8 mouse cellular contexts compared by ENCODE assay signal in genomic region chr2:167490813-167491525, GRCm38 (mm10). TPM values are rescaled to one million over a fixed set of nuclear protein-coding genes. Genes with fewer than 3 reads are reported as not detected.
DNase-seq lines count a peak whose midpoint lies in the region; ATAC-seq and TF ChIP-seq lines count a peak whose summit lies in the region.

No protein-coding gene starts in this region.

- WGBS in kidney, postnatal 0 days: 81% methylated on average over 4 of the region's 4 CpGs
- WGBS in neural tube, embryonic 14.5 days: 79% methylated on average over 4 of the region's 4 CpGs

- TF ChIP-seq CTCF in kidney, postnatal 0 days (IDR thresholded peaks at IDR 0.05; ENCODE audit: low read depth): no peak
- TF ChIP-seq CTCF in brain, embryonic 14.5 days (IDR thresholded peaks at IDR 0.05; ENCODE audit: borderline replicate concordance, extremely low read depth, insufficient read depth, insufficient read length): no peak

- no peak overlapping the region for H3K4me3 ChIP-seq in kidney, postnatal 0 days (replicated peaks; ENCODE audit: low read depth, low read length)
- H3K4me3 ChIP-seq in neural tube, embryonic 14.5 days (ENCODE audit: low read depth, low read length): peak overlapping the region; percentile 99

- intact Hi-C loops in left cerebral cortex, postnatal 14 days (cut with DNase I): loop anchor here (10.0 kb wide), 1 partner anchor 416 kb away; no protein-coding TSS in a partner anchor

- peaks cover 11% of the 10 kb centered on the region; the same call in 1 of the 2 replicates for H3K4me1 ChIP-seq in kidney, postnatal 0 days (replicated peaks; ENCODE audit: insufficient read depth, low read length)
- H3K4me1 ChIP-seq in neural tube, embryonic 14.5 days (ENCODE audit: control insufficient read depth, insufficient read depth, low read length): peaks cover 11% of the 10 kb centered on the region

- no peak for TF ChIP-seq POLR2A in brain, embryonic 14.5 days (IDR thresholded peaks at IDR 0.05; ENCODE audit: borderline replicate concordance, extremely low read depth, insufficient read depth, insufficient read length, poor library complexity, severe bottlenecking)

- peak overlapping the region; percentile 58 for H3K4me2 ChIP-seq in kidney, postnatal 0 days (ENCODE audit: low read length)
- H3K4me2 ChIP-seq in neural tube, embryonic 14.5 days (ENCODE audit: low read depth, low read length): peak overlapping the region; percentile 96

- no peaks in the 10 kb centered on the region for H3K36me3 ChIP-seq in kidney, postnatal 0 days (ENCODE audit: insufficient read depth, low read length)
- H3K36me3 ChIP-seq in neural tube, embryonic 14.5 days (ENCODE audit: control insufficient read depth, insufficient read depth, low read length): no peaks in the 10 kb centered on the region

- no peak for ATAC-seq in kidney, postnatal 0 days (replicated peaks; ENCODE audit: low FRiP score, low read depth)
- ATAC-seq in neural tube, embryonic 14.5 days (ENCODE audit: low read depth): peak; percentile 8; the same call in 1 of the 2 replicates

- no peaks in the 10 kb centered on the region for H3K27me3 ChIP-seq in kidney, postnatal 0 days (ENCODE audit: insufficient read depth, low read length)
- no peaks in the 10 kb centered on the region; the same call in 1 of the 2 replicates for H3K27me3 ChIP-seq in neural tube, embryonic 14.5 days (ENCODE audit: control insufficient read depth, insufficient read depth, low read length)

- H3K27ac ChIP-seq in kidney, postnatal 0 days: no peak overlapping the region
- peak overlapping the region; percentile 98 for H3K27ac ChIP-seq in neural tube, embryonic 14.5 days (ENCODE audit: low read depth, low read length)

- H3K9me3 ChIP-seq in kidney, postnatal 0 days (replicated peaks; ENCODE audit: low read length): no peaks in the 10 kb centered on the region
- H3K9me3 ChIP-seq in neural tube, embryonic 14.5 days (ENCODE audit: control insufficient read depth, low read length): no peaks in the 10 kb centered on the region

- 0 out of 2 replicates have a peak overlapping the region, but pooled peaks have one; percentile 18 for H3K9ac ChIP-seq in kidney, postnatal 0 days (ENCODE audit: low read depth, low read length)
- H3K9ac ChIP-seq in neural tube, embryonic 14.5 days (replicated peaks; ENCODE audit: low read depth, low read length): 0 out of 2 replicates have a peak overlapping the region, but pooled peaks have one; percentile 2

- no peak for DNase-seq in kidney, postnatal 0 days (ENCODE audit: low spot score)
- no peak for DNase-seq in kidney, postnatal 25 days
- peak; percentile 76 for DNase-seq in brain, embryonic 14.5 days (ENCODE audit: low read depth)
- peak; percentile 51 to 64 for DNase-seq in frontal cortex, postnatal 10 days (ENCODE audit: low spot score in 2 of 2)
- DNase-seq in left cerebral cortex, postnatal 14 days (ENCODE audit: low spot score in 2 of 2): peak; percentile 66 to 89
- no peak for DNase-seq in spleen, adult 12 weeks (ENCODE audit: low spot score)
- no peak for DNase-seq in thymus, postnatal 10 days (ENCODE audit: low spot score in 2 of 2)

RNA-seq across cellular contexts. Expression of gene Rnf114, which starts 1.5 kb away (rescaled TPM):
- 77.0 and 78.7 TPM in 2 replicates for polyA plus RNA-seq in kidney, postnatal 0 days (2015; fragmentation: Nextera tagmentation; extraction: Ambion mirVana)
- 133 and 160 TPM in 2 replicates for polyA plus RNA-seq in brain, embryonic 14.5 days (2012; rRNA removed)
- total RNA-seq in left cerebral cortex, postnatal 14 days (2021): 10 to 100 TPM; 40.8 to 43.1 TPM
- 111 and 118 TPM in 2 replicates for polyA plus RNA-seq in neural tube, embryonic 14.5 days (2014; fragmentation: Nextera tagmentation; extraction: Ambion mirVana)

RNA-seq across cellular contexts. Expression of gene Spata2, which starts 1.7 kb away (rescaled TPM):
- 14.3 and 15.5 TPM in 2 replicates for polyA plus RNA-seq in kidney, postnatal 0 days (2015; fragmentation: Nextera tagmentation; extraction: Ambion mirVana)
- 44.4 and 45.9 TPM in 2 replicates for polyA plus RNA-seq in brain, embryonic 14.5 days (2012; rRNA removed)
- 10 to 100 TPM; 74.5 to 77.2 TPM for total RNA-seq in left cerebral cortex, postnatal 14 days (2021)
- polyA plus RNA-seq in neural tube, embryonic 14.5 days (2014; fragmentation: Nextera tagmentation; extraction: Ambion mirVana): 24.8 and 28.2 TPM in 2 replicates

RNA-seq across cellular contexts. Expression of gene Snai1, which starts 47.0 kb away (rescaled TPM):
- polyA plus RNA-seq in kidney, postnatal 0 days (2015; fragmentation: Nextera tagmentation; extraction: Ambion mirVana): 33.9 and 36.1 TPM in 2 replicates
- 7.8 and 12.0 TPM in 2 replicates for polyA plus RNA-seq in brain, embryonic 14.5 days (2012; rRNA removed)
- under 1 TPM; 0.86 to 0.95 TPM for total RNA-seq in left cerebral cortex, postnatal 14 days (2021)
- 0.66 and 6.5 TPM in 2 replicates for polyA plus RNA-seq in neural tube, embryonic 14.5 days (2014; fragmentation: Nextera tagmentation; extraction: Ambion mirVana)

Comparison
In these comparisons a context has a peak if more than half of its experiments do, and no peak if none do; other contexts are left out.
1. DNase-seq: peak in brain, embryonic 14.5 days (single experiment), frontal cortex, postnatal 10 days (2 of 2) and left cerebral cortex, postnatal 14 days (2 of 2); none in kidney, postnatal 0 days (single experiment), kidney, postnatal 25 days (0 of 2), spleen, adult 12 weeks (single experiment) and thymus, postnatal 10 days (0 of 2).